Mouse (Mus musculus) intestine, embryonic 16.5 days (tissue): ENCODE measurements around the gene 9530068E07Rik. TPM values are rescaled to one million over a fixed set of nuclear protein-coding genes. Genes with fewer than 3 reads are reported as not detected.
A peak's percentile ranks its signal among the peaks of the same experiment; 100 is the strongest.
"Not testable (repeated sequence)": the region's sequence is repeated elsewhere in the genome, so short reads cannot be mapped to it uniquely, and the experiment has no call there.

Source experiments
- ATAC-seq: fragments of 200-750 bp; cut with Nextera tagmentation; 2 replicates; pipeline ENCODE4 v1.8.0; 2017; ENCODE audit warnings: moderate TSS enrichment, moderate library complexity
- H3K27ac ChIP-seq: fragments of 300-500 bp; sonication (generic); 2 replicates; pipeline ENCODE4 v1.5.1; 2014; ENCODE audit warnings: mild to moderate bottlenecking, low read length
- H3K27me3 ChIP-seq: fragments of 300-500 bp; sonication (generic); replicated peaks from 2 replicates; pipeline ENCODE4 v1.6.1; 2014; ENCODE audit warnings: low read length, control low read depth, mixed read lengths; ENCODE audit not compliant: control insufficient read depth, insufficient read depth
- H3K36me3 ChIP-seq: fragments of 300-500 bp; sonication (generic); 2 replicates; pipeline ENCODE4 v1.6.1; 2014; ENCODE audit warnings: low read length, control low read depth; ENCODE audit not compliant: control insufficient read depth, insufficient read depth
- H3K4me1 ChIP-seq: fragments of 300-500 bp; sonication (generic); 2 replicates; pipeline ENCODE4 v1.6.1; 2014; ENCODE audit warnings: low read length, control low read depth, mixed read lengths; ENCODE audit not compliant: control insufficient read depth, insufficient read depth
- H3K4me2 ChIP-seq: fragments of 300-500 bp; sonication (generic); 2 replicates; pipeline ENCODE4 v1.6.1; 2014; ENCODE audit warnings: low read depth, low read length, control low read depth
- H3K4me3 ChIP-seq: fragments of 300-500 bp; sonication (generic); 2 replicates; pipeline ENCODE4 v1.5.1; 2014; ENCODE audit warnings: mild to moderate bottlenecking, low read length
- H3K9ac ChIP-seq: fragments of 300-500 bp; sonication (generic); 2 replicates; pipeline ENCODE4 v1.6.1; 2014; ENCODE audit warnings: low read depth, low read length
- H3K9me3 ChIP-seq: fragments of 300-500 bp; sonication (generic); 2 replicates; pipeline ENCODE4 v1.6.1; 2016; ENCODE audit warnings: low read length, control low read depth; ENCODE audit not compliant: control insufficient read depth
- WGBS: fragments of 180-500 bp; shearing (Covaris S2); extraction: QIAGEN DNeasy Blood & Tissue Kit; methylation state at CpG from one replicate; pipeline ENCODE4 v1.1.7; 2014; 5-methylcytosine and 5-hydroxymethylcytosine counted together
- polyA plus RNA-seq: library from polyadenylated mRNA; unstranded; fragments of >200 nt; fragmentation: Nextera tagmentation; extraction: Ambion mirVana; gene quantifications from 2 replicates; pipeline ENCODE4 v1.2.1, GENCODE M21; 2015

Gene 9530068E07Rik
- polyA plus RNA-seq, 1 experiment from 2014 or later: 153 TPM

GRCm38 (mm10) chr11:52386892-52387291 is 9.3 kb upstream of the 9530068E07Rik start:
- Histone ChIP-seq H3K27ac (no peak overlapping the region), H3K9ac (no peak overlapping the region), H3K27me3 (no peaks in the 10 kb centered on the region), H3K4me1 (no peaks in the 10 kb centered on the region), H3K4me3 (no peak overlapping the region), H3K9me3 (no peaks in the 10 kb centered on the region), H3K36me3 (peaks cover 43% of the 10 kb centered on the region), H3K4me2 (no peak overlapping the region)
- ATAC-seq: no peak
- 94% methylated on average over 3 of the region's 3 CpGs for WGBS

GRCm38 (mm10) chr11:52388150-52388549 is 8.1 kb upstream of the 9530068E07Rik start:
- Histone ChIP-seq H3K4me2 (no peak overlapping the region), H3K4me1 (no peaks in the 10 kb centered on the region), H3K4me3 (no peak overlapping the region), H3K36me3 (peaks cover 43% of the 10 kb centered on the region), H3K9ac (no peak overlapping the region), H3K9me3 (no peaks in the 10 kb centered on the region), H3K27me3 (no peaks in the 10 kb centered on the region), H3K27ac (no peak overlapping the region)
- 92% methylated on average over 12 of the region's 12 CpGs for WGBS
- no peak for ATAC-seq

GRCm38 (mm10) chr11:52388979-52389378 is 7.2 kb upstream of the 9530068E07Rik start:
- not testable (repeated sequence) for H3K4me1 ChIP-seq, H3K9me3 ChIP-seq, H3K9ac ChIP-seq, H3K27ac ChIP-seq, ATAC-seq, H3K4me3 ChIP-seq, H3K4me2 ChIP-seq, H3K27me3 ChIP-seq
- H3K36me3 ChIP-seq: peaks cover 40% of the 10 kb centered on the region
- WGBS: 97% methylated on average over 5 of the region's 5 CpGs

DNA sequence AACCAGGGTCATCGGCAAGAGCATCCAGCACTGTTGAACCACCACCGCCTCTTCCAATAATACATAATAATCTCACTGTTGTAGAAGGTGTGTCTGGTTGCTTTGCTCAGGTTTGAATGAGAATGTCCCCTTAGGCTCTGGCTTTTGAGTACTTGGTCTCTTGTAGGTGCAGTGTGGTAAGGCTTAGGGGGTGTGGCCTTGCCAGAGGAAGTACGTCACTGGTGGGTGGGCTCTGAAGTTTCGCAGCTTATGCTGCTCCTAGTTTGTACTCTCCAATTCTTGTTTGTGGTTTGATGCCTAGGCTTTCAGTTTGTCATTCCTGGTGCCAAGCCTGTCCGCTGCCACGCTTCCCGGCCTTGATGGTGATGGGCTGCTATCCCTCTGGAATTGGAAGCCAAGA is 6.3 kb upstream of the 9530068E07Rik start:
- no peaks in the 10 kb centered on the region for H3K9me3 ChIP-seq
- no peak for ATAC-seq
- no peak overlapping the region for H3K4me2 ChIP-seq
- H3K4me1 ChIP-seq: no peaks in the 10 kb centered on the region
- no peak overlapping the region for H3K4me3 ChIP-seq
- 95% methylated on average over 7 of the region's 7 CpGs for WGBS
- H3K27ac ChIP-seq: no peak overlapping the region
- H3K36me3 ChIP-seq: peaks cover 33% of the 10 kb centered on the region
- H3K27me3 ChIP-seq: no peaks in the 10 kb centered on the region
- no peak overlapping the region for H3K9ac ChIP-seq

- no peak for ATAC-seq
These were observed 1.7 kb upstream of the 9530068E07Rik start for GRCm38 (mm10) chr11:52394494-52394893.

GRCm38 (mm10) chr11:52395343-52395742 is 885 bp upstream of the 9530068E07Rik start:
- Histone ChIP-seq H3K4me1 (0 out of 2 replicates have a peak, but pooled peaks cover 3% of the 10 kb centered on the region), H3K4me3 (no peak overlapping the region), H3K9ac (no peak overlapping the region), H3K4me2 (no peak overlapping the region), H3K36me3 (0 out of 2 replicates have a peak, but pooled peaks cover under 1% of the 10 kb centered on the region), H3K27me3 (no peaks in the 10 kb centered on the region), H3K9me3 (0 out of 2 replicates have a peak, but pooled peaks cover 3% of the 10 kb centered on the region), H3K27ac (no peak overlapping the region)
- no peak for ATAC-seq
- 35% methylated on average over 4 of the region's 4 CpGs for WGBS

More at GRCm38 (mm10) chr11:52394494-52394893, 1.7 kb upstream of the 9530068E07Rik start:
- Histone ChIP-seq H3K9me3 (0 out of 2 replicates have a peak, but pooled peaks cover 3% of the 10 kb centered on the region), H3K9ac (no peak overlapping the region), H3K27ac (no peak overlapping the region), H3K4me3 (no peak overlapping the region), H3K27me3 (no peaks in the 10 kb centered on the region), H3K4me2 (no peak overlapping the region), H3K36me3 (0 out of 2 replicates have a peak, but pooled peaks cover 5% of the 10 kb centered on the region), H3K4me1 (0 out of 2 replicates have a peak, but pooled peaks cover 3% of the 10 kb centered on the region)
- WGBS: 62% methylated on average over 4 of the region's 4 CpGs

DNA sequence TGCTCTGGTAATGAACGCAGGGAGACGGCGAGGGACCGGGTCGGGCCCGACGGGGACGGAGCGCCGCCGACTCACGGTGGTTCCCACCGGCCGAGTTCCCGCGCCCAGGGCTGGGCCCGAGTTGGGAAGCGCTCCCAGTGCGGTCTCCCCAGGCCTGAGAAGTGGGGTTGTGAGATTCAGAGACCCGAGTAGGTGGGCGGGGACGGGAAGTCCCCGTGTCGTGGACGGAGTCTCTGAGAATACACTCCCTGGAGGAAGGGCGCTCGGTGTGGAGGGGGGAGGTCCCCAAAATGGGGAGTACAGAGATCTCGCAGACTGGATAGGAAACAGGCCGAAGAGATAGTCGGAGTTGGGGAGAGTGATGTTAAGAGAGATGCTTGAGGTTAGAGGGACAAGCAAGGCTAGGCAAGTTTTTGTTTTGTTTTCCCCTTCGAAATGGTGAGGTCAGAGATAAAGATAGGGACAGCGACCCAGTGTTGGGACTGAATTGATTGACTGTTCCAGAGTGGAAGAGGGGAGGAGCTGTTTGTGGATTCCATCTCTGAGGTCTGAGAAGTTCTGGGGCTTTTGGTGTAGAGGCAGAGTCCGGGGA is 465 bp downstream of the 9530068E07Rik start:
- Histone ChIP-seq H3K9ac (peak overlapping the region; percentile 97), H3K36me3 (no peaks in the 10 kb centered on the region), H3K27me3 (no peaks in the 10 kb centered on the region), H3K4me1 (0 out of 2 replicates have a peak, but pooled peaks cover 6% of the 10 kb centered on the region), H3K27ac (peak overlapping the region; percentile 92), H3K9me3 (0 out of 2 replicates have a peak, but pooled peaks cover 3% of the 10 kb centered on the region), H3K4me3 (peak overlapping the region; percentile 99), H3K4me2 (peak overlapping the region; percentile 65)
- WGBS: under 1% methylated on average over 28 of the region's 33 CpGs
- ATAC-seq: peak; percentile 84

DNA sequence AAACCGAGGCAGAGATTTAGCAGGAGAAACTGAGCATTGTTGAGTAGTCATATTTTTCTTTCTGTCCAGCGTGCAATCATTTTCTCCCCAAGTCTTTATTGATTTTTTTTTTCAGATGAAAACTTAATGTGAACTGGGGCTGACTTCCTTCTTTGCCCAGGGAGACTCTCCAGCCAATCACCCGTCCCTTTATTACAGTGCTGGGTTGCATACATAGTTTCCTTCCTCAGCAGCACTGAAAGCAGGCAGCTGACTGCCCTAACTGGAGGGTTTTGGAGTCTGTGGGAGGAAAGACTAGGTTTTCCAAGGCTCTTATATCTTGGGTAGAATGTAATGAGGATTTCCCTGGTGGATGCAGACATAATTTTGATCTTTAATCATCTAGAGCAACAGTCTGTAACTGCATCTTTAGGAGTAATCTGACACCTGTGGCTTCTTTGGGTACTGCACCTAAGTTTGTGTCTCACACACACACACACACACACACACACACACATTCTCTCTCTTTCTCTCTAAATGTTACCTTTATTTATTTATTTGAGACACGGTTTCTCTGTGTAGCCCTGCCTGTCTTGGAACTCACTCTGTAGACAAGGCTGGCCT is 1.3 kb downstream of the 9530068E07Rik start:
- H3K27ac ChIP-seq: no peak overlapping the region; the same call in 1 of the 2 replicates
- H3K4me3 ChIP-seq: peak overlapping the region; percentile 99
- peak overlapping the region; percentile 97; the same call in 1 of the 2 replicates for H3K9ac ChIP-seq
- H3K9me3 ChIP-seq: 0 out of 2 replicates have a peak, but pooled peaks cover 3% of the 10 kb centered on the region
- H3K4me2 ChIP-seq: peak overlapping the region; percentile 65
- WGBS: 75% methylated on average over 4 of the region's 4 CpGs
- H3K36me3 ChIP-seq: no peaks in the 10 kb centered on the region
- no peak for ATAC-seq
- H3K27me3 ChIP-seq: no peaks in the 10 kb centered on the region
- H3K4me1 ChIP-seq: 0 out of 2 replicates have a peak, but pooled peaks cover 10% of the 10 kb centered on the region

GRCm38 (mm10) chr11:52401476-52401875 is 5.2 kb downstream of the 9530068E07Rik start:
- Histone ChIP-seq H3K36me3 (peaks cover 8% of the 10 kb centered on the region; the same call in 1 of the 2 replicates), H3K9ac (no peak overlapping the region), H3K4me2 (no peak overlapping the region), H3K27ac (no peak overlapping the region), H3K4me3 (no peak overlapping the region), H3K27me3 (no peaks in the 10 kb centered on the region), H3K4me1 (0 out of 2 replicates have a peak, but pooled peaks cover 10% of the 10 kb centered on the region), H3K9me3 (0 out of 2 replicates have a peak, but pooled peaks cover 3% of the 10 kb centered on the region)
- ATAC-seq: no peak
- WGBS: 65% methylated on average over 2 of the region's 2 CpGs
